Mouse (Mus musculus): ENCODE data around the gene Tspan8. TPM values are rescaled to one million over a fixed set of nuclear protein-coding genes. Genes with fewer than 3 reads are reported as not detected.
"Not testable (repeated sequence)": the region's sequence is repeated elsewhere in the genome, so short reads cannot be mapped to it uniquely, and the experiment has no call there.

The Tspan8 gene
- polyA plus RNA-seq, 1 experiment: 1.4 TPM

DNA sequence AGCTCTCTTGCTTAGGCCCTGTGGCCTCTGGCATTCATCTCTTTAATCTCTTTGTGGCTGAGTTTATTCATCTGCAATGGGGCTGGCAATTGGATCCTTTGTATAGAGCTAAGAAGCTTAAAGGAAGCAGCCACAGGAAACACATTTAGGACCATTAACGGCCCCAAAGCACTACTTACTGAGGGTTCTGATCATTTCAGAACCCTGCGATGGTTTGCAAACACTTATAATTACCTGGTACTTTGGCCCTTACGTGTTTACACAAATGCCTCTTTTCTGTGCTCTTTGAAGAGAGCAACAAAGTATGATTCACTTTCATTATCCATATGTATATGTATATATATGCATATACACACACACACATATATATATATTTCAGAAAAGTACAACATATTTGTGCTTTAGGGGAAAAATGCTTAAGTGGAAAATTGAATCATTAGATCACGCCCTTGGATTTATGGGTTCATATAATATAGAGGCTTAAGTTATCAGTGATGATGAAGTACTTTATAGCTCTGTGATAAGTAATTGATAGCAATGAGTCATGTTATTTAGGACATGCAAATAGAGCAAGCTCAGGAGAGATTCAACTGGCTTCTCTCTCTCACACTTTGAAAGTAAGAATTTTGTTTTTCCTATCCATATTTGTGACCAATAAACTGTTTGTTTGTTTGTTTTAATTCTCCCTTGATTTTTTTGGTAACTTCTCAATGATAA is 20.4 kb upstream of the Tspan8 start:
- no peak overlapping the region for H3K4me3 ChIP-seq (ENCODE audit: insufficient read depth, low read length)
- H3K27ac ChIP-seq (ENCODE audit: insufficient read depth, low read length): no peak overlapping the region
- TF ChIP-seq CTCF (IDR thresholded peaks at IDR 0.05; ENCODE audit: extremely low read depth, insufficient read depth, low read length) (no peak), POLR2A (IDR thresholded peaks at IDR 0.05; ENCODE audit: extremely low read depth, insufficient read depth, low read length) (no peak)
- H3K4me1 ChIP-seq (ENCODE audit: control insufficient read depth, insufficient read depth, low read length): no peaks in the 10 kb centered on the region

GRCm38 (mm10) chr10:115801464-115801863 is 15.2 kb upstream of the Tspan8 start:
- H3K27ac ChIP-seq (ENCODE audit: insufficient read depth, low read length): no peak overlapping the region
- H3K4me3 ChIP-seq (ENCODE audit: insufficient read depth, low read length): no peak overlapping the region
- TF ChIP-seq CTCF (IDR thresholded peaks at IDR 0.05; ENCODE audit: extremely low read depth, insufficient read depth, low read length) (no peak), POLR2A (IDR thresholded peaks at IDR 0.05; ENCODE audit: extremely low read depth, insufficient read depth, low read length) (no peak)
- H3K4me1 ChIP-seq (ENCODE audit: control insufficient read depth, insufficient read depth, low read length): no peaks in the 10 kb centered on the region

GRCm38 (mm10) chr10:115803013-115803412 is 13.6 kb upstream of the Tspan8 start:
- not testable (repeated sequence) for H3K4me3 ChIP-seq (ENCODE audit: insufficient read depth, low read length); H3K27ac ChIP-seq (ENCODE audit: insufficient read depth, low read length); H3K4me1 ChIP-seq (ENCODE audit: control insufficient read depth, insufficient read depth, low read length)

GRCm38 (mm10) chr10:115803765-115804164 is 12.9 kb upstream of the Tspan8 start:
- H3K4me1 ChIP-seq (ENCODE audit: control insufficient read depth, insufficient read depth, low read length): no peaks in the 10 kb centered on the region
- no peak for TF ChIP-seq POLR2A (IDR thresholded peaks at IDR 0.05; ENCODE audit: extremely low read depth, insufficient read depth, low read length)
- TF ChIP-seq CTCF (IDR thresholded peaks at IDR 0.05; ENCODE audit: extremely low read depth, insufficient read depth, low read length): no peak
- no peak overlapping the region for H3K4me3 ChIP-seq (ENCODE audit: insufficient read depth, low read length)
- no peak overlapping the region for H3K27ac ChIP-seq (ENCODE audit: insufficient read depth, low read length)

GRCm38 (mm10) chr10:115805987-115806386 is 10.6 kb upstream of the Tspan8 start:
- Histone ChIP-seq H3K27ac (ENCODE audit: insufficient read depth, low read length) (no peak overlapping the region), H3K4me1 (ENCODE audit: control insufficient read depth, insufficient read depth, low read length) (no peaks in the 10 kb centered on the region), H3K4me3 (ENCODE audit: insufficient read depth, low read length) (no peak overlapping the region)
- TF ChIP-seq POLR2A (IDR thresholded peaks at IDR 0.05; ENCODE audit: extremely low read depth, insufficient read depth, low read length): no peak
- TF ChIP-seq CTCF (IDR thresholded peaks at IDR 0.05; ENCODE audit: extremely low read depth, insufficient read depth, low read length): no peak

DNA sequence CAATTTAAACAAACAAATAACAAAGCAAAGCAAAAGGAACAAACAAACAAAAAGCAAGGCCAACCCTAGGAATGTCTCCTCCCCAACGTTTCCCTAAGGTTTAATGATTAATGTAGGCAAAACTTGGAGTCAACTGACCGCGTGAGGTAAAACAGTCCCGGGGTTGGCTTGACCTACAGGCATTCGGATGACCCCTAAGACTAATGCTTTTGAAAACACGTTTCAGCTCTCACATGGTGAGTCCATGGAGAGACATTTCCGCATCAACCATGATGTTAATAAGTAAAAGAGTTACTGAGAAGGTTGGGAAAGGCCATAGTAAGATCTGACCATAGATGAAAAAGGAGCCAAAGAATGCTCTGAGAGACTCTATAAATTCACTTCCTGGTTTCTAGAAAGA is 7.5 kb upstream of the Tspan8 start:
- no peak for TF ChIP-seq CTCF (IDR thresholded peaks at IDR 0.05; ENCODE audit: extremely low read depth, insufficient read depth, low read length)
- Histone ChIP-seq H3K4me1 (ENCODE audit: control insufficient read depth, insufficient read depth, low read length) (no peaks in the 10 kb centered on the region), H3K4me3 (ENCODE audit: insufficient read depth, low read length) (no peak overlapping the region), H3K27ac (ENCODE audit: insufficient read depth, low read length) (no peak overlapping the region)

DNA sequence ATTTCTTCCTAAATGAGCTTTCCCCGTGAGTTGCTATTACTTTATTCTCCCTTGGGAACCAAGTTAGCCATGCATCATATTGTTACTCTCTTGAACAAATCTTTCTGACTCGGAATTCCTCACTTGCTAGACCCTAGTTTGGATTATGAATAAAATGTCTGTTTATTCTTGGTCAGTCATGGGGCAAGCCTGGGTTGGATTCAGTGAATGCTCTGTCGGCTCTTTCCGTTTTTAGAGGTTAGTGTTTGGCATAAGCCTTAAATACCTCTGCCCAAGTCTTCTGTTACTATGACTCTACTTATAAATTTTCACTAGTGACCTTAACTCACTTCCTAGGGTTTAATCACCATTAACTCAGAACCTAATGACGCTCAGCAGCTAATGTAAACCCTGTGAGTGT is 5.1 kb upstream of the Tspan8 start:
- TF ChIP-seq POLR2A (IDR thresholded peaks at IDR 0.05; ENCODE audit: extremely low read depth, insufficient read depth, low read length): no peak
- no peak for TF ChIP-seq CTCF (IDR thresholded peaks at IDR 0.05; ENCODE audit: extremely low read depth, insufficient read depth, low read length)
- Histone ChIP-seq H3K4me3 (ENCODE audit: insufficient read depth, low read length) (no peak overlapping the region), H3K4me1 (ENCODE audit: control insufficient read depth, insufficient read depth, low read length) (no peaks in the 10 kb centered on the region), H3K27ac (ENCODE audit: insufficient read depth, low read length) (no peak overlapping the region)

DNA sequence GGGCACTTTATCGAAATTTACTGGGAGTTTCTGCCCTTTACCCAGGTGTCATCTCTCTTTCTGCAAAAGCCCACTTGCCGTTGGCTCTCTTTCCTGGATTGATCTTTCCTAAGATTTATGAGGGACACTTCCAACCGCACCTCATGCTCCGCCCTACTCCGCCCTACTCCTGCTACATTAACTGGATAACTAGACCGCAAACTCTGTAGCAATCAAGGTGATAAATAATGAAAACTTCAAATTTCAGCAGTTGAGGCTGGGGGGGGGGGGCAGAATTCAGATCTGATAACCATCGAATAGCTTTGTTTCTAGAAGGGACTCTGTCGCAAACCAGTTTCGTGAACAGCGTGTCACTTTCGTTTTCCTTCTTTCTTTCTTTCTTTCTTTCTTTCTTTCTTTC is 1.8 kb upstream of the Tspan8 start:
- TF ChIP-seq POLR2A (IDR thresholded peaks at IDR 0.05; ENCODE audit: extremely low read depth, insufficient read depth, low read length): no peak
- TF ChIP-seq CTCF (IDR thresholded peaks at IDR 0.05; ENCODE audit: extremely low read depth, insufficient read depth, low read length): no peak
- no peak overlapping the region for H3K27ac ChIP-seq (ENCODE audit: insufficient read depth, low read length)

GRCm38 (mm10) chr10:115817056-115817724 is 558 bp downstream of the Tspan8 start:
- H3K4me1 ChIP-seq (ENCODE audit: control insufficient read depth, insufficient read depth, low read length): no peaks in the 10 kb centered on the region
- no peak overlapping the region for H3K27ac ChIP-seq (ENCODE audit: insufficient read depth, low read length)
- H3K4me3 ChIP-seq (ENCODE audit: insufficient read depth, low read length): no peak overlapping the region
- no peak for TF ChIP-seq CTCF (IDR thresholded peaks at IDR 0.05; ENCODE audit: extremely low read depth, insufficient read depth, low read length)
- no peak for TF ChIP-seq POLR2A (IDR thresholded peaks at IDR 0.05; ENCODE audit: extremely low read depth, insufficient read depth, low read length)

More for the DNA sequence above, 1.8 kb upstream of the Tspan8 start:
- H3K4me1 ChIP-seq (ENCODE audit: control insufficient read depth, insufficient read depth, low read length): no peaks in the 10 kb centered on the region
- no peak overlapping the region for H3K4me3 ChIP-seq (ENCODE audit: insufficient read depth, low read length)

GRCm38 (mm10) chr10:115825289-115825688 is 8.7 kb downstream of the Tspan8 start:
- TF ChIP-seq CTCF (IDR thresholded peaks at IDR 0.05; ENCODE audit: extremely low read depth, insufficient read depth, low read length) (no peak), POLR2A (IDR thresholded peaks at IDR 0.05; ENCODE audit: extremely low read depth, insufficient read depth, low read length) (no peak)
- no peak overlapping the region for H3K4me3 ChIP-seq (ENCODE audit: insufficient read depth, low read length)
- H3K27ac ChIP-seq (ENCODE audit: insufficient read depth, low read length): no peak overlapping the region
- H3K4me1 ChIP-seq (ENCODE audit: control insufficient read depth, insufficient read depth, low read length): no peaks in the 10 kb centered on the region
